Mouse (Mus musculus): ENCODE measurements around the gene Il11.

GRCm38 (mm10) chr7:4741672-4742481 lies 40.8 kb downstream of the Il11 start:
- TF ChIP-seq EP300 (optimal IDR thresholded peaks at IDR 0.05) (no peak), CTCF (IDR thresholded peaks at IDR 0.05; ENCODE audit: low read depth) (no peak)
